Mouse (Mus musculus) liver, embryonic 13.5 days (tissue): Measurements from ENCODE around the gene Stam. TPM values are rescaled to one million over a fixed set of nuclear protein-coding genes. Genes with fewer than 3 reads are reported as not detected.

Experiments
- ATAC-seq: fragments of 200-750 bp; cut with Nextera tagmentation; 2 replicates; pipeline ENCODE4 v1.8.0; 2017; ENCODE audit warnings: low read depth, mild to moderate bottlenecking, moderate number of reproducible peaks, moderate library complexity
- DNase-seq: peaks from one replicate; pipeline ENCODE4 v3.0.0; 2022
- H3K27ac ChIP-seq: fragments of 300-500 bp; sonication (generic); 2 replicates; pipeline ENCODE4 v1.5.1; 2015; ENCODE audit warnings: moderate library complexity, mild to moderate bottlenecking, inconsistent platforms
- H3K27me3 ChIP-seq: fragments of 300-500 bp; sonication (generic); 2 replicates; pipeline ENCODE4 v1.6.1; 2015; ENCODE audit warnings: mild to moderate bottlenecking, inconsistent platforms
- H3K36me3 ChIP-seq: fragments of 300-500 bp; sonication (generic); 2 replicates; pipeline ENCODE4 v1.6.1; 2015; ENCODE audit warnings: mild to moderate bottlenecking, inconsistent platforms
- H3K4me1 ChIP-seq: fragments of 300-500 bp; sonication (generic); replicated peaks from 2 replicates; pipeline ENCODE4 v1.6.1; 2015; ENCODE audit warnings: inconsistent platforms
- H3K4me2 ChIP-seq: fragments of 300-500 bp; sonication (generic); 2 replicates; pipeline ENCODE4 v1.6.1; 2015; ENCODE audit warnings: inconsistent platforms, mild to moderate bottlenecking, moderate library complexity
- H3K4me3 ChIP-seq: fragments of 300-500 bp; sonication (generic); replicated peaks from 2 replicates; pipeline ENCODE4 v1.5.1; 2015; ENCODE audit warnings: mild to moderate bottlenecking, inconsistent platforms
- H3K9ac ChIP-seq: fragments of 300-500 bp; sonication (generic); 2 replicates; pipeline ENCODE4 v1.6.1; 2015; ENCODE audit warnings: mild to moderate bottlenecking, inconsistent platforms
- H3K9me3 ChIP-seq: fragments of 300-500 bp; sonication (generic); replicated peaks from 2 replicates; pipeline ENCODE4 v1.6.1; 2016; ENCODE audit warnings: inconsistent platforms
- WGBS: fragments of 180-500 bp; shearing (Covaris S2); methylation state at CpG from one replicate; pipeline ENCODE4 v1.1.7; 2015; ENCODE audit not compliant: insufficient replicate concordance; 5-methylcytosine and 5-hydroxymethylcytosine counted together
- polyA plus RNA-seq: library from polyadenylated mRNA; unstranded; fragments of >200 nt; fragmentation: Nextera tagmentation; extraction: Ambion mirVana; gene quantifications from 2 replicates; pipeline ENCODE4 v1.2.1, GENCODE M21; 2015

The Stam gene
- polyA plus RNA-seq, 1 experiment from 2014 or later, result 25.9 TPM

GRCm38 (mm10) chr2:14159756-14160155 lies 85.9 kb downstream of the Stam start:
- Histone ChIP-seq H3K27me3 (no peaks in the 10 kb centered on the region), H3K4me3 (no peak overlapping the region), H3K4me1 (peaks cover 3% of the 10 kb centered on the region), H3K4me2 (no peak overlapping the region), H3K9ac (no peak overlapping the region), H3K36me3 (no peaks in the 10 kb centered on the region), H3K27ac (no peak overlapping the region), H3K9me3 (no peaks in the 10 kb centered on the region)
- DNase-seq, result no peak
- ATAC-seq, result no peak
- 70% methylated on average over 2 of the region's 2 CpGs for WGBS

DNA sequence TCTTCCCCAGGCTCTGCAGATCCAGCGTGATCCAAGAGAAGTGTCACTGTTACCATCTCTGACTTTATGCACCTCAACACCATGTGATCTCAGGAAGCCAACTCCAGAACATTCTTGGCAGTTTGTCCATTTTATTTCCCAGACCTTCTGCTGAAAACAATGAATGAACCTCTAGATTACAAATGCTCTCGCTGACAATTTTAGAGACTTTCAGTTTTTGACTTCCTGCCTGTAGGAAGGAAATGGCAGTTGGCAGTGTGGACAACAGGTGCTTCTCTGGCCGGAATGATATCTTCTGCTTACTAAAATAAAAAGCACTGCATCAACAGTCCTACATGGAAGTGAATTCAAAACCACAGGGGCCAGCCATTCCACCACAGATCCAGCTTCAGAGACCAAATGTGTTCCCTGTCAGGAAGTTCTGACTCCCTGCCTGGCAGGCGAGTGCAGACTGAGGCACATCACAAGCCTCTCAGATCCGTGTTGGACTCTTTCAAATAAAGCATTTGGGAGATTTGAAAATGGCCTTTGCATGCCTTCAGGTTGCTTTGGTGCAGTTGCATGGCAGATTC lies 90.6 kb downstream of the Stam start:
- Histone ChIP-seq H3K27ac (peak overlapping the region; percentile 30), H3K4me1 (peaks cover 11% of the 10 kb centered on the region), H3K9ac (no peak overlapping the region), H3K27me3 (no peaks in the 10 kb centered on the region), H3K4me2 (no peak overlapping the region), H3K36me3 (no peaks in the 10 kb centered on the region), H3K9me3 (no peaks in the 10 kb centered on the region), H3K4me3 (no peak overlapping the region)
- no peak for ATAC-seq
- WGBS, result 24% methylated on average over 5 of the region's 5 CpGs
- no peak for DNase-seq

DNA sequence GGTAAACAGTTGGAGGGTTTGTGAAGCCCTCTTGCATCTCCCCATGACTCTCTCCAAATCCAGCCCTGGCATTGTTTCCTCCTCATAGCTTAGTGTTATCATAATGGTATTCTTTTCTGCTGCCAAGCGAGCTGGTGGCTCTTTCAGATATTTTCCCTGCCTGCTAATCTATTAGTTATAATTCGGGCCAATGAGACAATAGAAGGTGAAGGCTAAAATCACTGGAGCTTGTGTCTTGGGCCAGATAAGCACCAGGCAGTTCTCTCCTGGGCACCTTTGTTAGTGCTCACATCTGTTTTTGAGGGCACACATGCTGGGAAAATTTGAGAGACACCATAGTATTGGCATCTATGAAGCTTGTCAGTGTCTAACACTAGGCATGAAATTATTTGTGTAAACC lies 91.2 kb downstream of the Stam start:
- peak overlapping the region; percentile 30 for H3K27ac ChIP-seq
- no peaks in the 10 kb centered on the region for H3K36me3 ChIP-seq
- DNase-seq, result no peak
- no peak overlapping the region for H3K4me2 ChIP-seq
- H3K9ac ChIP-seq, result no peak overlapping the region
- H3K27me3 ChIP-seq, result no peaks in the 10 kb centered on the region
- no peaks in the 10 kb centered on the region for H3K9me3 ChIP-seq
- no peak; the same call in 1 of the 2 replicates for ATAC-seq
- H3K4me3 ChIP-seq, result no peak overlapping the region
- peaks cover 11% of the 10 kb centered on the region for H3K4me1 ChIP-seq
- 17% methylated on average over 2 of the region's 2 CpGs for WGBS

DNA sequence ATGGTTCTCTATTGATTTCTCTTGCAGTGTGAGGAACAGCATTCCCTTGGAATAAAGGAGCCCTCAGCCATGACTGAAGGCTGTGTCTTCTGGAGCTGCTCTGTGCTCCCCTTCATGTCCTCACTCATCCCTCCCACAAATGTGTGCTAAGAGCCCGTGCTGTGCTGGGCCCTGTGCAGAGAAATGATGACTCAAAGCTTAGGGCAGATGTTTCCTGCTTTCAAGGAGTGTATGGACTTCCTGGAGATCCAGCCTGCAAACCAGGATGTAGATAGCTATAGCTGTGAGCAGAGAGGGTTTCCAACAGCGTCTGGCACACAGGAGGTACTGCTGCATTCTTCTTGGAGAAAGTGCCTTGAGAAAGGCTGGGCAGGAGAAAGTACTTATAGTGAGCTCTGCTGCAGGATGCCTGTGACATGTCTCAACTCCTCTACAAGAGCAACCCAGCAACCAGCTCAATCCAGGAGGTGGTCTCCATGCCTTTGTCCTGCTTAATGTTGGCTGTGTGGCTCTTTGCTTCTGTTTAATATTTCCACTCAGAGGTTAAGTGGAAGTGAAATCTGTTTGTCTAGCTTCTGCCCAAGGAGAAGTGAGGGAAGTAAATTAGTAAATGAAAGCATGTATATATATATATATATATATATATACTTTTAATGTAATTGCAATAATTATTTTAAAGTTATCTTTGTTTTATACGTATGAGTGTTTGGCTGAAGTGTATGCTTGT lies 91.9 kb downstream of the Stam start:
- Histone ChIP-seq H3K4me2 (no peak overlapping the region), H3K4me3 (no peak overlapping the region), H3K36me3 (no peaks in the 10 kb centered on the region), H3K27me3 (no peaks in the 10 kb centered on the region), H3K9me3 (no peaks in the 10 kb centered on the region), H3K9ac (no peak overlapping the region), H3K4me1 (peaks cover 11% of the 10 kb centered on the region), H3K27ac (peak overlapping the region; percentile 30)
- 30% methylated on average over 3 of the region's 3 CpGs for WGBS
- ATAC-seq (peak; percentile 73), DNase-seq (no peak)

DNA sequence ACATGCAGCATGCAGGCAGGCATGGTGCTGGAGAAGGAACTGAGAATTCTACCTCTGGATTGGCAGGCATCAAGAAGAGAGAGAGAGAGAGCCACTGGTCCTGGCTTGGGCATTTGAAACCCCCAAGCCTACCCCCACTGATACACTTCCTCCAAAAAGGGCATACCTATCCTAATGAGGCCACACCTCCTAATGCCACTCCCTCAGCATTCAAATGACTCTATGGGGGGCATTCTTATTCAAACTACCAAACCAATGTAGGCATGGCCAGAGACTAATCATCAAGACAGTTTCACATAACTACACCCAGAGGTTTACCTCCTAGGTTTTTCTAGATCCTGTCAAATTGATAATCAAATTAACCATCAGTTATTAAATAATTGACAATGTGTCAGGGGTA lies 93.8 kb downstream of the Stam start:
- no peak overlapping the region for H3K27ac ChIP-seq
- H3K4me1 ChIP-seq, result peaks cover 11% of the 10 kb centered on the region
- H3K4me3 ChIP-seq, result no peak overlapping the region
- ATAC-seq (no peak), DNase-seq (no peak)
- H3K9ac ChIP-seq, result no peak overlapping the region
- H3K9me3 ChIP-seq, result no peaks in the 10 kb centered on the region
- no peak overlapping the region for H3K4me2 ChIP-seq
- no peaks in the 10 kb centered on the region for H3K36me3 ChIP-seq
- no peaks in the 10 kb centered on the region for H3K27me3 ChIP-seq

GRCm38 (mm10) chr2:14174334-14174733 lies 100.4 kb downstream of the Stam start, which contains the start of gene Tmem236:
TSS of gene Tmem236 (plus strand) at chr2:14174523.
- no peaks in the 10 kb centered on the region for H3K9me3 ChIP-seq
- H3K4me1 ChIP-seq, result peaks cover 6% of the 10 kb centered on the region
- DNase-seq (no peak), ATAC-seq (no peak)
- H3K36me3 ChIP-seq, result no peaks in the 10 kb centered on the region
- H3K4me3 ChIP-seq, result no peak within 1 kb of the TSS
- no peak within 1 kb of the TSS for H3K4me2 ChIP-seq
- 77% methylated on average over 3 of the region's 3 CpGs for WGBS
- no peaks in the 10 kb centered on the region for H3K27me3 ChIP-seq
- H3K9ac ChIP-seq, result no peak within 1 kb of the TSS
- H3K27ac ChIP-seq, result no peak within 1 kb of the TSS

DNA sequence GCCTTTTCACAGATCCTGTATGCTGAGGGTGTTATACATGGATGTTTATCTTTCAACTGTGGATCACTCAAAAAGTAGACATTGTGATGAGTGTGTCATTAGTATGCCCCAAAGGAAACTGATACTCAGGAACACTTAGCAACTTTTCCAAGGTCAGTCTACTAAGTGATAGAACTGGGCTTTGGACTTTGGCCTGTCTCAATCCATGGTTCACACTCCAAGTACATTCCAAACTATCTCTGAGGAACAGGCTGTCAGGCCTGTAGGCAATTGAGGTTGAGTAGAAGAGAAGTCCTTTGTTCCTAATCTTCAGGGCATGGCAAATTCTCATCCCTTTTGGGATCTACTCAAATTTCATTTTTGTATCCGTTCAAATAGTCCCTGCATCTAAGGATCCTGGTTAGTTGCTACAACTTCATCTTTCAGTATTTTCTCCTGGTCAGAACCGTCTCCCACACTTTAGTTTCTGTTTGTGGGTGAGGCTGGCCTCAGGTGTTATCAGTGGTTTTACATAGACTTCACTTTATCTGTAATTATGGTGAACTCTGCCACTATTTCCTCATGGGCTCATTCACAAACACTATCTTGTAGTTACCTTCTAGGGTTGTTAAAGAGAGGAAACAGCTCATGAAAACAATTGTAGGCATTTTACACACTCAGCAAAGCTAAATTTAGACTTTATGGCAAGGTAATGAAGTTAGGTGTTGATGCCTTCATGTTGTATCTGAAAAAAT lies 102.7 kb downstream of the Stam start:
- Histone ChIP-seq H3K4me2 (no peak overlapping the region), H3K27me3 (no peaks in the 10 kb centered on the region), H3K9me3 (no peaks in the 10 kb centered on the region), H3K27ac (no peak overlapping the region), H3K9ac (no peak overlapping the region), H3K36me3 (no peaks in the 10 kb centered on the region), H3K4me1 (peaks cover 6% of the 10 kb centered on the region), H3K4me3 (no peak overlapping the region)
- ATAC-seq (0 out of 2 replicates have a peak, but pooled peaks have one; percentile 57), DNase-seq (no peak)
- 33% methylated on average over 2 of the region's 2 CpGs for WGBS

GRCm38 (mm10) chr2:14184375-14184774 lies 110.5 kb downstream of the Stam start:
- no peaks in the 10 kb centered on the region for H3K4me1 ChIP-seq
- H3K9ac ChIP-seq, result no peak overlapping the region
- no peak overlapping the region for H3K4me2 ChIP-seq
- ATAC-seq (no peak), DNase-seq (no peak)
- no peak overlapping the region for H3K27ac ChIP-seq
- no peaks in the 10 kb centered on the region for H3K27me3 ChIP-seq
- H3K36me3 ChIP-seq, result no peaks in the 10 kb centered on the region
- H3K9me3 ChIP-seq, result no peaks in the 10 kb centered on the region
- H3K4me3 ChIP-seq, result no peak overlapping the region

DNA sequence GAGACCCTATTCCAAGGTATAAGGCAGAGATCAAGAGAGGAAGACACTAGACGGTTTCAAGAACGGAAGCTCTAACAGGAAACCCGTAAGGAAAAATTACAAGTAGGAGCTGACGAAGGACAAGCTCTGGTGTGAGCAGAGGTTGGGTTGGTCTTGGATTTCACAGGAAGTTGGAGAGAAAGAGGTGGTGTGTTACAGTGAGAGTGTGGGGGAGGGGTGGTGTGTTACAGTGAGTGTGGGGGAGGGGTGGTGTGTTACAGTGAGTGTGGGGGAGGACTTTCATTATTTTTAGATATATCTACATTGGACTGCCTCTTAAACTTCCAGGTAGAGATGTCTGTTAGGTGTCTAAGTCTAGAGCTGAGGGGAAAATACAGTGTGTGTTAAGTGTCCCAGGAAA lies 116.8 kb downstream of the Stam start:
- DNase-seq, result peak; percentile 3
- H3K4me3 ChIP-seq, result no peak overlapping the region
- peak; percentile 50; the same call in 1 of the 2 replicates for ATAC-seq

DNA sequence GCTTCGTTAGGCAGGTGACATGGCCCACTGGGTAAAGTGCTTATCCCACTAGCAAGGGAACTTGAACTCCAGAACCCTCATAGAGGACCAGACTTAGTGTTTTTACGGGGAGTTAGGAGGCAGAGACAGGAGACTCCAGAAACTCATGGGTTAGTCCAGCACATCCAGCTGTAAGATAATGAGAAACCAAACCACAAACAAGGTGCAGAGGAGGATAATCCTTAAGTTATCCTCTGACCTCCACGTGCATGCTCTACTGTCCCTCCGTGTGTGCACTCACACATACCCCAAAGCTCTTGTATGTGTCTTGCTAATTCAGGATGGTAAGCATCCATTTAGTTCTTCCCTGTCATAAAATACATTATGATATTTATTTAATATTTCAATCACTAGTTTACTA lies 117.7 kb downstream of the Stam start:
- ATAC-seq (peak; percentile 68), DNase-seq (no peak)
- no peaks in the 10 kb centered on the region for H3K36me3 ChIP-seq
- WGBS, result 28% methylated on average over 4 of the region's 4 CpGs
- H3K9me3 ChIP-seq, result no peaks in the 10 kb centered on the region
- H3K4me1 ChIP-seq, result peaks cover 25% of the 10 kb centered on the region
- H3K9ac ChIP-seq, result no peak overlapping the region
- no peak overlapping the region for H3K4me3 ChIP-seq
- H3K27me3 ChIP-seq, result no peaks in the 10 kb centered on the region
- no peak overlapping the region for H3K27ac ChIP-seq
- H3K4me2 ChIP-seq, result no peak overlapping the region

More for the DNA sequence above, 116.8 kb downstream of the Stam start:
- Histone ChIP-seq H3K4me1 (peaks cover 25% of the 10 kb centered on the region), H3K36me3 (no peaks in the 10 kb centered on the region), H3K9me3 (no peaks in the 10 kb centered on the region), H3K4me2 (peak overlapping the region; percentile 26; the same call in 1 of the 2 replicates), H3K9ac (no peak overlapping the region), H3K27me3 (no peaks in the 10 kb centered on the region), H3K27ac (no peak overlapping the region)
- 20% methylated on average over 4 of the region's 4 CpGs for WGBS

DNA sequence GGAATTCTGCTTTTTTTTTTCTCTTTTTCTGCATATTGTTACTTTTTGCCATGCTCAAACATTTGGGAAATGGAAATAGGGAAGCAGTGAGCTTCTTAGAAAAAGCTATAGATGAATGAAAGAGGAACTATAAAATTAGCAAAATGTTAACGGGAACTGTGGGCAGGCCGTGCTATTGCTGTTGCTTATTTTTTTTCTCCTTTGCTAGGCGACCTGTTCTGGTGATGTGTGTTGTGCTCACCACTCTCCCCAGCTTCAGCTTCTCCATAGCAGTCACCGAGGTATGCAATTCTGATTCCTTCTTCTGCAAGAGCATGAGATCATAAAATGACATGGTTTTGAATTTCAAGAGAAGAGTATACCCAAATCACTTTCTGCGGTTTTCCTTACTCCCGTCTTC lies 118.1 kb downstream of the Stam start:
- Histone ChIP-seq H3K27ac (no peak overlapping the region), H3K9me3 (no peaks in the 10 kb centered on the region), H3K27me3 (no peaks in the 10 kb centered on the region), H3K4me3 (no peak overlapping the region), H3K9ac (no peak overlapping the region), H3K36me3 (no peaks in the 10 kb centered on the region), H3K4me1 (peaks cover 25% of the 10 kb centered on the region), H3K4me2 (no peak overlapping the region)
- WGBS, result 36% methylated on average over 6 of the region's 6 CpGs
- DNase-seq, result no peak
- no peak for ATAC-seq
